Mouse (Mus musculus) cortical plate, adult 2 months (tissue): ENCODE measurements around the gene Tspan1.

Source experiments
- CTCF ChIP-seq: fragments of 200-500 bp; IDR thresholded peaks from 2 replicates; pipeline ENCODE4 v1.5.1; 2011; ENCODE audit warnings: mild to moderate bottlenecking, control low read depth, low read length; ENCODE audit not compliant: insufficient read depth; ENCODE audit errors: extremely low read depth
- POLR2A ChIP-seq: fragments of 200-500 bp; IDR thresholded peaks from 2 replicates; pipeline ENCODE4 v1.6.1; 2011; ENCODE audit warnings: mild to moderate bottlenecking, low read length, control low read depth; ENCODE audit not compliant: insufficient read depth; ENCODE audit errors: extremely low read depth

DNA sequence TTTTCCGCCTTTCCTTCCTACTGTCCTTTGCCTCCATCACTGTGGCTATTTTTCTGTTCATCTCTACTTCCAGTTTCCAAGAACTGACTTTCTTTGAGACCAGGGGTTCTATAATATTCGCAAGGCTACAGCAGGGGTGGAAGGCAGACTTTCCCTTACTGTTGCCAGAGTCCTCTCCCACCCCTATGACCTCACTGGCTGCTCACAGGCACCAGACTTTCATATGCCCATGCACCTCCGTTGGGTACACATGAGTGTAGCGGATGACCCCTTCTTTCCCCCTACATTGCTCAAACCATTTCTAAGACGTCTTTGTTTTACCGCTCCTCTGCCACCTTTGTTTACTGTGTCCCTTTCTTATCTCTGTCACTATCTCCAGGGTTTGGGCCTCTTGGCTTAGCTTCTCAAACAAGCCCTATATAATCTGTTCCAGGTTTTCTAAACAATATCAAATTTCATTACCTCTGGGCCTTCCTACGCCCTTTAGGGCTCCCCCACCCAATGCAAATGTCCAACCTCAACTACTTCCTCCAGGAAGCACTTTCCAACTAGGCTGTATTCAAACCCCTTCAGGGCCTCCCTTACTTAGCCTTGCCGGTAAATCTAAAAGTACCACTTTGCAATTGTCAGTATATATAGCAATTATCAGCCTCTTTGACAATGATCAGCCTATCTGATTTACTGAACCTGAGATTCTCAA is 1.5 kb downstream of the Tspan1 start:
- TF ChIP-seq CTCF = no peak
- TF ChIP-seq POLR2A = no peak
